Mouse (Mus musculus) lung, adult 2 months (tissue): ENCODE results near the gene Gapt.

Source experiments
- CTCF ChIP-seq: fragments of 200-500 bp; IDR thresholded peaks from 2 replicates; pipeline ENCODE4 v1.5.1; 2011; ENCODE audit warnings: mild to moderate bottlenecking, low read length, control low read depth; ENCODE audit not compliant: insufficient read depth
- POLR2A ChIP-seq: fragments of 200-500 bp; IDR thresholded peaks from 2 replicates; pipeline ENCODE4 v1.6.1; 2011; ENCODE audit warnings: low read depth, mild to moderate bottlenecking, control low read depth, low read length, borderline replicate concordance; ENCODE audit errors: extremely low read depth

DNA sequence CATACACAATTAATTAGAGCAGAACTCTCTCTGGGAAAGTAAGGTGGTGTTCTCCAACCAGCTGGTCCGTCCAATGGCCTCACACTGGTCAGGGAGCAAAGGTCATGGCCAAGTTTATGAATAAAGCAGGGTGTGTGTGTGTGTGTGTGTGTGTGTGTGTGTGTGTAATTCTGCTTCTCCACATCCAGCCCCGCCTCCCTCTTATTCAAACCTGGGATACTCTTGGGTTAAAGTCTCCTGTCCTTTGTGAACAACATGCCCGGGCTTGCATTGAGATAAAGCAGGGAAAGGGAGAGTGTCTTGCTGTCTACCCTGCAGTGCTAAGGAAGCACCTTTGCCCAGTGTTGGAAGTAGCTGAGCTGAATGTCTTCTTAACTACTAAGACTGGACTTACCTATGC is 35.6 kb upstream of the Gapt start:
- TF ChIP-seq CTCF (no peak), POLR2A (no peak)
